Mouse (Mus musculus) kidney, adult 2 months (tissue): ENCODE results near the gene Aif1l.

ENCODE experiments used
- CTCF ChIP-seq: fragments of 200-500 bp; conservative IDR thresholded peaks from 2 replicates; pipeline ENCODE4 v1.5.1; 2011; ENCODE audit warnings: low read depth, mild to moderate bottlenecking, control low read depth, low read length, moderate library complexity, mixed read lengths; ENCODE audit not compliant: insufficient read depth, insufficient read length
- POLR2A ChIP-seq: fragments of 200-500 bp; IDR thresholded peaks from one replicate; pipeline ENCODE4 v1.6.1; 2011; ENCODE audit warnings: low read depth, low read length, control low read depth

GRCm38 (mm10) chr2:31987774-31988173, 37.8 kb downstream of the Aif1l start:
- TF ChIP-seq POLR2A (no peak), CTCF (no peak)
